Mouse (Mus musculus) right cerebral cortex, postnatal 14 days (tissue): Measurements from ENCODE around the gene Iqsec1.

Experiments
- DNase-seq: peaks from one replicate; pipeline ENCODE4 v3.0.0; 2022

Gene Iqsec1

DNA sequence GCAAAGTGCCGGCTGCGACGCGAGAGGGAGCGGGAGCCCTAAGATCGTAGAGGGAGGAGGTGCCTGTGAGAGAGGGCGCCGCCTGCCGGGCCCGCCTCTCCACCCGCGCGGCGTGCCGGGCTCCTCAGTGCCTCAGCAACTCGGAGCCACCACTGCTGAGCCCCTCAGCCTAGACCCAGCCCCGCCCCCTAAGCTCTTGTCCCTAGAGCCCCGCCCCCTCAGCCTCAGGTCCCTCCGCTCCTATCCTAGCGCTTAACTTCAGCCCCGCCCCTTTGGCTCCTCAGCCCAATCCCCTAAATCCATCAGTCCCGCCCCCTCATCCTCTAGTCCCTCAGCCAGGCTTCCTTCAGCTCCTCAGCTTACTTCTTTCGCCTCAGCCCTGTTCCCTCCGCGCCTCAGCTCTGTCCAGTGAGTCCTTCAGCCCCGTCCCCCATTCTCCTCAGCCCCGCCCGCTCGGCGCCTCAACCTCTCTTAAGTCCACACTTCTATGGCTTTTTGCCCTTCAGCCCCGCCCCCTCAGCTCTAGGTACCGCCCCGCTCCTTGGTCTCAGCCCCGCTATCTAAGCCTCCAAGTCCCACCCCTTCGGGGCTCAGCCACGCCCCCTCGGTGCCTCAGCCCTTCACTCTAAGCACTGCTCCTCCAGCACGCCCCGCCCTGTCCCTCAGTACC, at the start of gene Iqsec1:
TSS of gene Iqsec1 (minus strand) at position 38 of the 670 bp plus-strand sequence.
- peak; percentile 86 for DNase-seq

DNA sequence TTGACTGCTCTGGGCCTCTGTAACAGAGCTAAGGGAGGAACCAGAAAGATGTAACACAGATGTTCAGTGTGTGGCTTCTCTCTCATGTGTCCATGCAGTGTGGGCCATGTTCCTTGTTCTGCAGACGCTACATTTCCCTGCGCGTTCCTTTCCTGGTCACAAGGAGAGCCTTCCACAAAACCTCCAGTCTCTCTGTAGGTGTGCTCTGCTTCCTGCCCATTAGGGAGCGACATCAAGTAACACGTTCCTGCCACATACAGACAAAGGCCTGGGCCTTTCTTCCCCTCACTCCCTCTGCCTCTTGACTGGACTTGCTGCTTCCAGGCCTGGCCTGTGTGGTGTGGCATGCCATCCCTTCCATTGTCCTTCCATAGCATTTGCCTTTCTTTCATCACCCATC, 39.8 kb upstream of the Iqsec1 start:
- no peak for DNase-seq

DNA sequence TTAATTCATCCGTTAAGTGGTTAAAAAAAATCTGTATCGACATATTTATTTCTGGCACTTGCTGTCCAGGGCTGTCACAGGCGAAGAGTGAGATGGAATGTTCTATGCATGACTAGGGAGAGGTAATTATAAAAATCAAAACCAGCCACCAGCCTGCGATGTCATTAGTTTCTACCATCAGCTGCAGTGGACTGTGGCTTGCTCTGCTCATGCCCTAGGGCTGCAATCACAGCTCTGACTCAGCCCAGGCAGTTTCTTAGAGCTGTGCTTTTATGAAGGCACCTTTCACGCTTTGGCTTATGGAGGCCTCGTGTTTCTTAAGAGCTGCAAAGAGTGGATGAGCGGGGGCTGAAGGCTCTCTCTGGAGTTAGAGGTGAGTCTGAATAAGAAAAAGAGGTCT, 32.3 kb upstream of the Iqsec1 start:
- no peak for DNase-seq

DNA sequence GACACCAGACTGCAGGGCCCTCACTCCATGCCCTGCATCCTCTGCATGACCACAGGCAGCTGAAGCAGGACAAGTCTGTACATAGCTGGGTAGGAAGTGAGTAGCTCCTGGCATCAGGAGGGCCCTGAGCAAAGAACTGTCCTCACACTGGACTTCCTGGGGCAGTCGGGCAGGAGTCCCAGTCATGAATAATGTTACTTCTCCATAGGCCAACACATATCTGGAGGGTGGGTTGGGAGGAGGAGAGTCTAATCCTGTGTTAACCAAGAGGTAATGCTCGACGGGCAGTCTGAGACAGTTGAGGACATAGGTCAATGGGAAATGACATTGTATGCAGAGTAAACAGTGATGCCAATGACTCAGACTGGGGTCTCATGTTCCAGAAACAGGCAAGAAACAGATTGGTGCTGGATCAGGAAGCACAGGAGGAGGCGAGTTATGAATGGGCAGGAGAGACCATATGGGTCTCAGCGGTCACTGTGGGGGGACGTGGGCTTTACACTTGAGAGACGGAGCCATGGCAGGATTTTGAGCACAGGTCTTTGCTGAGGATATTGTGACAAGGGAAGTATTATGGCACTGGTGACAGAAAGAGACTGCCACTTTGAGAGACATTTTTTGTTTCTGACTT, 28.2 kb upstream of the Iqsec1 start:
- DNase-seq, result no peak

DNA sequence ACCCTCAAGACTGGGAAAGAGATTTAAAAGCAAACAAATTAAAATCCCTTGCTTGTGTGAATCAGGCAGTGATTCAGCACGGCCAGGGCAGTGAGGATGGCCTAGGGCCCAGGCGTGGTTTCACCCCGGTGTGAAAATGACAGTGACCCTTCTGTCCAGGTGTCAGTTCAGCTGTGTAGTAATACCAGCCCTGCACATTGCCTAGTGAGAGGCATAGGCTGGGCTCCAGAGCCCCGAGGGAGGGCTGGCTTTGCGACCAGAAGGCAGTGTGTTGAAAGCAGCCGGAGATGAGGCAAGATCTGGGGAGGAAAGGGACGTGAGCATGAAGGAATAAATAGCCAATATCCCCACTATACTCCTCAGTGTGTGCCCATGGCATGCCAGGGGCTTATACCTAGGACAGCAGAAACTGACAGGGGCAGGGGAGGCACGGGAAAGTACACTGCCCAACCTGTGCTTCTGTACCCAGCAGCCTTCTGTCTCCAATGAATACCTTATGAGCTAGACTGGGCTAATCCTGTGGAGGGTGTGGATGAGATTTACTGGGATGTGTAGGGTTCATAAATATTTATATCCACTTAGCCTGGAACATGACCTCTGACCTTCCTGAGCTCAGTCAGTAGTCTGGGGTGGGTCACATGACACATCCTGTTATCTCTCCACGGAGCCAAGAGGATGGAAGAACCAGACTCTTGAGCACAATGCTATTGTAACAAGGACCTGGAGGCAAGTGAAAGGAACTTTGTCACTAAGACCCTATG, 25.9 kb upstream of the Iqsec1 start:
- no peak for DNase-seq

DNA sequence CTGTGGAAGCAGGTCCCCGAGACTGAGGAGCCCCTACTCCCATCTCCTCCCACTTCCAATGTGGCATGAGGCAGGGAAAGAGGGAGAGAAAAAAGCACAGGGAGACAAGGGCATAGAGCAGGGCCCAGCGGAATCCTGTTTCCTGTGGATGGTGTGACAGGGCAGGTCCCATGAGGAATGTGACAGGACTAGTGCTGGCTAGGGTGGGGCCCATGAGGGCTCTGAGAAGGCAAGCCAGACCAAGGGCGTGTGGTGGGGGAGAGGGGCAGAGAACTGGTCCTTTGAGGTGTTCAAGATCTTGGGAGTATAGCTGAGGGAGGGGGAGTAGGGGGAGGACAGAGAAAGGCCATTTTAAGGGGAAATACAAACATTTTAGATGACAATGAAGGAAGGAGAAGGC, 24.0 kb upstream of the Iqsec1 start:
- no peak for DNase-seq

DNA sequence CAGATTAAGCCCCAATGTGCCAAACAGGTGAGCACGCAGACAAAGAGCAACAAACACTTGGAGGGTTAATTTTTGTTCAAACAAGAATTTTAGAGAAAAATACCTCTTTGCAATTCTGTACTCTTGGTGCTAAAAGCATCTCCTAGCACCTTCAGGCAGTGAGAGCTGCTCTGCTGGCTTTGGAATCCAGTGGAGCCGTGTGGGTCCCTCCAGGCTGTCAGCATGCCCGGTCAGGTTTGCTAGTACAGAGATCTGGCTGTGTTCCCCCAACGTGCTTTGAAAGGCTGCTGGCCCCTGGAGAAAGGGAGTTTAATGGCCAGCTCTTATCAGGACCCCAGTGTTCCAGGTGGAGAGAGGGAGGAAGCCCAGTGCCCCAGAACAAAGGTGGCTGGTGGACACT, 23.1 kb upstream of the Iqsec1 start:
- no peak for DNase-seq

DNA sequence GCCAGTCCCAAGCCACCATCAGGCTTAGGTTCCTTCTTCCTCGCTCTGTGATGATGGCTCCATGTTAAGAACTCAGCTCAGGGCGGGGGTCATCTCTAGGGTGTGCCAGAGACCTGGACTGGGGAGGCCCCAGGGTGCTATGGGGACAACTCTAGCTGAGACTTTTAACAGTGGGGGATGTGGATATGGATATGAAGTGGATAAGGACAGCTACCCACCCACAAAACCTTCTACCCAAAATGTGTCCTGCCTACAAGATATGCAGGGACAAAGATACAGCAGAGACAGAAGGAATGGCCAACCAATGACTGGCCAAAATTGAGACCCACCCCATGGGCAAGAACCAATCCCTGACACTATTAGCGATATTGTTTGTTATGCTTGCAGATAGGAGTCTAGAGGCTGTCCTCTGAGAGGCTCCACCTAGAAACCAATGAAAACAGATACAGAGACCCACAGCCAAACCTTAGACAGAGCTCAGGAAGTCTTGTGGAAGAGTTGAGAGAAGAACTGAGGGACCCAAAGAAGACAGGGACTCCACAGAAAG, 19.9 kb upstream of the Iqsec1 start:
- no peak for DNase-seq

DNA sequence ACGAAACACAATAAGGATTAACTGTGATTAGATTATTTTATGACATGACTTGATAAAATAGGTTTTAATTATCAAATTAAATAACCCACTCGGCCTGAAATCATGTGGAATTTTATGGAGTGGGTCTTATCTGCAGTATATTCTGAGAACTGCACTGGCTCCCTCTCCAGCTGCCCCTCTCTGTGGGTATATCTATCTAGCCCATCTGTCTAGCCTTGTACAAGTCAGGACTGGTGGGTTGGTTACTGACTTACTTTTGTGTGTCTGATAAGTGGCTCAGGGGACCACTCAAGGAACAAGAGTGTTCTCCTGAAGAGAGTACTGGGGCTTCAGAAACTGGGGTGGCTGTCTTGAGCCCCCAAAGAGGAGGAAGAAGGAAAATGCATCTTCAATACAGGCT, 18.7 kb upstream of the Iqsec1 start:
- DNase-seq, result no peak

DNA sequence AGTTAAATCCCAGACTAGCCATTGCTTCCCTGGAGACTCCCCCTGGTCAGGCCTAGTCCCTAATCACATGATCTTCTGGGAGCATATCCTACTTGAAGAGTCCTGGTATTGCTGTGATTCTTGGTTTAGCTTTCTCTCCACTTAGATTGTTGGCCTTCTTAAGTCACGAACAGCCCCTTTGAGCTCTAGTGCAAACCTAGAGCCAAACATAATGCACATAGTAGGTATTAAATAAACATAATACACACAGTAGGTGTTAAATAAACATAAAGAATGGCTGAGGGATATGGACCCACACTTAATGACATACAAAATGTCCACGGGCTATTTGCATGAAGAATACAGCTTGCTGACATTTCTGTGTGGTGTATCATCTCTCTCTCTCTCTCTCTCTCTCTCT, 15.7 kb upstream of the Iqsec1 start:
- DNase-seq, result no peak

DNA sequence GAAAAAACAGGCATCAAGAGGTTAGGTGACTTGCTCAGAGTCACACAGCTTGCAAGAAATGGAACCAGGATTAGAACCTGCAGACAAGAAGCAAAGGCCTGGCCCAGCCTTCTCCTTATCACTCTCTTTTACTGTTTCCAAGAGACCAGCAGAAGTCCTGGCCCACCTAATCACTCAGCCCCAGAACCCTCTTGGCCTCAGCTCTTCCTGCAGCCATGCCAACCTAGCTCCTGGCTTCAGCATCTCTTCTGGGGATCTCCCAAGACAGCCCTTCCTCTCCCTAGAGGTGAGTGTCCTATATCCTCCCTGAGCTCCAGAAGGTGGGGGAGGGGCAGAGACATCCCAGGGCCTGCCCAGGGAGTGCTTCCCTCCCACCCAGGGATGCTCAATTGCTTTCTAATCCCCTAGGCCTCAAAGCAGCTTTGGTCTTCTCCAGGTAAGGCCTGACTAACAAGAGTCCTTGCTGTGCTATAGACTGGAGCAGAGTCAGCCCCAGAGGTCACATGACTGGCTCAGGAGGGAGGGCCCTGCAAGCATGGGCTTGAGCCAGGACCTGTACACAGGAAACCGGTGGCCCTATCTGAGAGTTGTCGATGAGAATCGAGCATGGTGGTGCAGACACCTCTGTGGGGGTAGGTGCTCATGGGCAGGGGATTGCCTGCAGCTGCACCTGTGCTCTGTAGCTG, 15.0 kb upstream of the Iqsec1 start:
- no peak for DNase-seq

DNA sequence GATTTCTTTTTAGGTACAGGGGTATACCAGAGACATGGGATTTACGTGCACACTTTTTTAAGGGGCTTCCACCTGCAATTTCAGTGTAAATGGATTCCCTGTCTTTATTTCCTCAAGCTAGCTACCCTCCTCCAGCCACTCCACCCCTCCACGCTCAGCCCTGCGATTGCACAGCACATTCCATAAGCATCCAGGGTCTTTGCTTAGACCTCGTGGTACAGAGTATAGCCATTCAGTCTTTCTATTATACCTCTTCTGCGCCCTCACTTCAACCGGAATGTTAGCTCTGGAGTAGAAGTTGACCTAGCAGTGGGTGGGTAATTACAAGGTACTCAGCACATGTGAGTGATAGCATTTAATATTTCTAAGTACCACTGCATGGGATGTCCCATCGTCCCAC, 13.1 kb upstream of the Iqsec1 start:
- no peak for DNase-seq

DNA sequence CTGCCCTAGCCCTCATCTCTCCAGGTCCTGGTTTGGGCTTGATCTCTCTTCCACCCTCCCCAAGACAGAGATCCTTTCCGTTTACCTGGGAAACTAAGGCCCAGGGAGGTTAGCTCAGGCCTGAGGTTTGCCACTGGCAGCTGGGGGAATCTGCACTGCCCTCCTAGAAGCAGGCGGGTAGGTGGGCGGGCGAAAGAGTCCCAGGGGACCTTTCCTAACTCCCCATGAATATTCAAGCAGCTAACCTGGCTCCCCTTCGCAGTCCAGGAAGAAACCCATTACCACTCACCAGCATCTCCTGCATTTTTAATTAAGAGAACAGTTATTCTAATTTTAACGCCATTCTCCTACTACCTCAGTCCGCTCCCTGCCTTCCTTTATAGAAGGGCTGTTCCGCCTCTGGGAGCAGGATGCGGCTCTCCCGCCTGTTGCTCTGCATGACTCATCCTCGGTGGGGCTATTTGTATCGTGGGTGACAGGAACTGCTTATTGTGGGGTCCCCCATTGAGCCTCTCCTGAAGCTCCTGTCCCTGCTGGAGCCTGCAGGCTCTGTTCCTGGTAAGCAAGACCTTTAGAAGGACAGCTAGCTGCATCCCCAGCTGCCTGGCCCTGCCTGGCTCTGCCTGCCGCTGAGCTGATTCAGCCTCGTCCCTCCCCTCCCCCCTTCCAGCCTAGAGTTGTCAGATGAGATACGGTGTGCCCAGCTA, 12.5 kb upstream of the Iqsec1 start:
- peak; percentile 59 for DNase-seq

DNA sequence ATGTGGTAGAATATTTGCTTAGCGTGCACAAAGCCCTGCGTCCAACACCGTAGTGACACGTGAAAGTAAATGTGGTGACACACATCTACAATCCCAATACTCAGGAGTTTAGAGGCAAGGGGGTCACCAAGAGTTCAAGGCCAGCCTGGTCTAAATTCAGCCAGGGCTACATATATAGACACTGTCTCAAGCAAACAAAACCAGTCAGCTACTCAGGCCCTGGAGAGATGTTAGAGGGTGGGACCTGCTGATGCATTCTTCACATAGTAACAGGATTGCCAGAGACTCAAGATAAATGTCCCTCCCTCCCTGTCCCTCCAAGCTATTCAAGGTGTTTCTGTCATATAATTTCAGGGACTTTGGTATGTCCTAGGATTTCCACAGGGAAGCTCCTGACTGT, 10.7 kb upstream of the Iqsec1 start:
- no peak for DNase-seq

DNA sequence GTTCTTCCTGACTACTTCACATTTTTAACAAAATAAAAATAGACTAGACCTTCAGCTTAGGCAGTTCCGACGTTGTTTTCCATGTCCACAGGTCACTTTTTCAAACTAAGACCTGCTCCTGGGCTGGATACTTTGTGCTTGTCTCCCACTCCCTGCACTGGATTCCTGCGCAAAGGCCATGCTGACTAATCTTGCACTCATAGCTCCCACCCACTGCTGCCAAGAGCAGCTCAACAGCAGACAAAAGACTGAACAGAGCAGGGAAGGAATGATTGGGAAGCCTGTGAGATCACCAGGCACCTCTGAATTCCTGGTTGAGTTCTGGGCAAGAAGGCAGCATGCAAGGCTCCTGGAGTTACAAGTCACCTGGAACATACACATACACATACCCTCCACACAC, 8.5 kb upstream of the Iqsec1 start:
- no peak for DNase-seq

DNA sequence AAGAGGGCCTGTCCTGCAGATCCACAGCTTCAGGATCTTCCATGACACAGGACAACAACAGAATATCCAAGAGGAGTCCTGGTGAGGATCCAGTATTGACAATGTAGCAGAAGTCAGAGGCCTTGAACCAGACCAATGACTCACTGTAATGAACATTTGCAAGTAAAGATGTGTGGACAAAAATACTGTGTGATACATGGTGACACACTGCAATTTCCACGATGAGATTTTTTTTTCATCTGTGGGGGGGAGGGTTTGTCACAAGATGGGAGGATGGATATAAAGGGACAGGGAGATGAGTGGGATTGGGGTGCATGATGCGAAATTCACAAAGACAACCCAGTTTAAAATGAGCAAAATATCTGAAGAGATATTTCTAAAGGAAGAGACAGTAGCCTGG, 7.7 kb upstream of the Iqsec1 start:
- DNase-seq, result no peak

DNA sequence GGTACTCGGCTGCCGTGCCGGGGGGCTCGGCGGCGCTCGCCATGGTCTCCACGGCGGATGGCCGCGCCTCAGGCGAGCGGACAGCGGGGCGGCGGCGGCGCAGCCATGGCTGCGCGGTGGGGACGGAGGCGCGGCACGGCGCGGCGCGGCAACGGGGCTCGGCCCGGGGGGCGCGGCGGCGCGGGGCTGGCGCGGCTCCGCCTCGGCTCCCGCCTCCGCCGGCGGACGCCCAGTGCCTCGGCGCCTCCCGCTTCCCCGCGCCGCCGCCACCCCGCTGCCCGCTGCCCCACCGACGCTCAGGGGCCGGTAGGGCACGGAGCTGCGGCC, 223 bp downstream of the Iqsec1 start:
- no peak for DNase-seq

DNA sequence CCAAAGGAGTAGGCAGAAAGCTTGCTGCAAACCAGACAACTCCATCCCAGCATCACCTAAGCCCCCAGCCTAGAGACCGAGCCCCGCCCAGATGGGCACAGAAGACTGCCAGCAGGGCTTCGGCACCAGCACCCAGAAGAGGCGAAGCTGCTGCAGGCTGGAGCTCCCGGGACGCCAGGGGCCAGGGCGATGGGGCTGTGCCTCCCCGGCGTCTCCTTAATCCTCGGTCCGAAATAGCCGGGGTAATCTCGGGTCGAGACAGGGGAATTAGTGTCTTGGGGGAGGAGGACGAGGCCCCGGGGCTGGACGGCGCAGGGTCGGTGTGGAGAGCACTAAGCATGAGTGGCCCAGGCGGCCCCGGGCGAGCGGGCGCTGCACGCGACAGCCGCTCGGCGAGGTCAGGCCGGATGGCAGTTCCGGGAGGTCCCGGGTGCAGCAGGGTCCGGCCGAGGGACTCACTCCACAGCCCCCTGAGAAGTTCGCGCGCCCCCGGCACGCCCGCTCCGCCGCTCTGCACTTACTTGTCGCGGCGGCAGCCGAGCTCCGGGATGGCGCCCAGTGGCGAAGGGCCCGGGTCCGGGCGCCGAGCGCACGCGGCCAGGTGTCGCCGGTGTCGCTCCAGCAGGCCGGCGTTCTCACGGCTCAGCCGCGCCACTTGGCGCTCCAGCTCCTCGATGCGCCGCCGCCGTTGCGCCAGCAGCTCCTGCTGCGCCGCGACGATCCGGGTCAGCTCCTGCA, 755 bp downstream of the Iqsec1 start:
- peak; percentile 36 for DNase-seq

DNA sequence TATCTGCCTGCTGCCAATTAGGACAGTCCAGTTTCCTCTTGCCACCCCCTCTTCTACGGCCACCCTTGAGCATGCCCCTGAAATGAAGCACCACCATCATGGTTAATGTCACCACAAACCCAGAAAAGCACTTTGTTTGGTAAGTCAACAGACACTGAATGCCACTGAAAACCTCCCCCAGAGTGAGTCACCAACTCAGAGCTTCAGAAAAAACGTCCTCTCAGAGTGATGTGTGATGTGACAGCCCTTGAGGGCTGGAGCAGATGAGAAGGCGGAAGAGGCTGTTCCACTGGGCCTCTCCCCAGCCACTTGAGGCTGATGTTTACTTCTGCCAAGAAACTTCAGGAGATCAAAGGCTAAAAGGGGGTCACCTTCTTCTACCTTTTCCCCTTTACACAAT, 4.4 kb downstream of the Iqsec1 start:
- no peak for DNase-seq

DNA sequence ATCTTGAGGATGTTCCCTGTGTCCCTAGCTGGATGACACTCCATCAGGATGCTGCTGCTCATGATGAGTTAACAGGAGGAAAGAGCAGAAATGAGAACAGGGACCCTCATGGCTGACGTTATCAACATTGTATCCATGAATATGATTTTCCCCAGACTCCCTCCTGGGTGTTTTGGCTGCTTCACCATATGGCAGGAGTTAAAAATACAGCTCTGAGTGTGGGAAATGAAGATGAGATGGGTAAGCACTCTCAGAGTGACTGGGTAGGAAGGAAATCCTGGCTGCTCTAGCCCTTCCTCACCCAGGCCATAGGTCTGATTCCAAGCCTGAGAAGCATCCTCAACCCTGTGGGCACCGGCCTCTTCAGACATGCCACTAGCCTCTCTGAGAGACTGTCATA, 14.2 kb downstream of the Iqsec1 start:
- no peak for DNase-seq

DNA sequence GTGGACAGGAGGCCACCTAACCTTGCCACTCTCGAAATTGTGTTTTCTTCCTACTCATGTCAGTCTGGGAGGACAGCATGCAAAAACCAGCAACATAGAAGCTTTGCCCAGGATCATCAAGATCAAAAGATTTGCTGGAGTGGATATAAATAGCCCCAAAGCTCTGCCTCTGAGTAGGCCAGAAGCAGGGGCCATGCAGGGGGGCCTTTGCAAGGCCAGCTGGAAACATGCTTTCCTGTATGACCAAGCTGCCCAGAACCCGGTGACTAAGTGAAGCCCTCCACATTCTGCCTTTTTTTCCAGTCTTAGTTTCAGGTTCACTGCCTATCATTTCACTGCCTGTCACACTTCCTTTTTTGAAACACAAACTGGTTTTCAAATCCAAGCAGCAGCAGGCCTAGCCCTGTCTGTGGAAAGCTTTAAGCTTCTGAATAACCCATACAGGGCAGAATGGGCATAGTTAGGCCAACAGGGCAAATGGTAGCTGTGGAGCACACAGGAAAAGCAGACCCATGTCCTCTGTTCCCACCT, 19.1 kb downstream of the Iqsec1 start:
- no peak for DNase-seq

DNA sequence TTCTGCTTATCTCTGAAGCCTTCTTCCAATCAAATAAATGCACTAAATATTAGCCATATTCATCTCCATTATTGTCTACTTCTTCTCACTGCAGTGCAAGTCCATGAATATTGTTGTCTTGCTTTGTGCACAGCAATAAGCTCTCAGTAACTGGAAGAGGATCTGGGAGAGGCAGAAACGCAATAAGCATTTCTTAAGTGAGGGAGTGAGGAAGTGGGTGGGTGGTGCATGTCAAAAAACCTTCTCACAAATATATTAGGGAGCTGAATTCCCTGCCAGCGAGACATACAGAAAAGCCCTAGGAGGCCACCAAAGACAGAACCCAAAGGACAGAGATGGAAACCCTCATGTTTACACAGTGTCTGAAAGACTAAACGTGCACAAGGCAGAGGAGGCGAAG, 35.1 kb downstream of the Iqsec1 start:
- DNase-seq, result no peak
